Mouse (Mus musculus) liver, embryonic 14.5 days (tissue): ENCODE data around the gene Patj. TPM values are rescaled to one million over a fixed set of nuclear protein-coding genes. Genes with fewer than 3 reads are reported as not detected.

Experiments
- ATAC-seq: fragments of 200-750 bp; cut with Nextera tagmentation; 2 replicates; pipeline ENCODE4 v1.8.0; 2017; ENCODE audit warnings: moderate number of reproducible peaks, mild to moderate bottlenecking, moderate library complexity; ENCODE audit not compliant: insufficient read depth
- DNase-seq, 3 experiments: peaks; one replicate each; pipeline ENCODE4 v3.0.0-alpha.2; 2012 to 2013; ENCODE audit warnings: low read depth in 3 of 3, low spot score in 3 of 3
- H3K27ac ChIP-seq: fragments of 300-500 bp; sonication (generic); 2 replicates; pipeline ENCODE4 v1.5.1; 2014; ENCODE audit warnings: moderate library complexity, mild to moderate bottlenecking, control low read depth, inconsistent platforms
- H3K27me3 ChIP-seq: fragments of 300-500 bp; sonication (generic); 2 replicates; pipeline ENCODE4 v1.6.1; 2014; ENCODE audit warnings: mild to moderate bottlenecking, low read length, moderate library complexity; ENCODE audit not compliant: control insufficient read depth, insufficient read depth
- H3K36me3 ChIP-seq: fragments of 300-500 bp; sonication (generic); replicated peaks from 2 replicates; pipeline ENCODE4 v1.6.1; 2014; ENCODE audit warnings: low read depth; ENCODE audit not compliant: control insufficient read depth, insufficient read depth
- H3K4me1 ChIP-seq, 2 experiments: fragments of 200-500 bp in 1 of 2; fragments of 300-500 bp in 1 of 2; sonication (generic) in 1 of 2; replicated peaks; 2 replicates each; pipeline ENCODE4 v1.6.1; 2012 to 2014; ENCODE audit warnings: antibody characterized with exemption in 1 of 2, inconsistent platforms in 1 of 2, low read length in 1 of 2; ENCODE audit not compliant: control insufficient read depth in 2 of 2, insufficient read depth in 2 of 2
- H3K4me2 ChIP-seq: fragments of 300-500 bp; sonication (generic); 2 replicates; pipeline ENCODE4 v1.6.1; 2014; ENCODE audit warnings: low read depth, mild to moderate bottlenecking, control low read depth, moderate library complexity
- H3K4me3 ChIP-seq, 2 experiments: fragments of 200-500 bp in 1 of 2; fragments of 300-500 bp in 1 of 2; sonication (generic) in 1 of 2; 2 replicates each; pipeline ENCODE4 v1.5.1; 2012 to 2014; ENCODE audit warnings: low read depth in 2 of 2, low read length in 2 of 2, mild to moderate bottlenecking in 2 of 2, control low read depth in 1 of 2, inconsistent platforms in 1 of 2, moderate library complexity in 1 of 2; ENCODE audit not compliant: insufficient read depth in 1 of 2
- H3K9ac ChIP-seq: fragments of 300-500 bp; sonication (generic); replicated peaks from 2 replicates; pipeline ENCODE4 v1.6.1; 2014; ENCODE audit warnings: mild to moderate bottlenecking, control low read depth, moderate library complexity
- H3K9me3 ChIP-seq: fragments of 300-500 bp; sonication (generic); 2 replicates; pipeline ENCODE4 v1.6.1; 2016; ENCODE audit warnings: low read length, mixed read lengths; ENCODE audit not compliant: control insufficient read depth
- CTCF ChIP-seq: IDR thresholded peaks from 2 replicates; pipeline ENCODE4 v1.5.1; 2016; ENCODE audit warnings: antibody characterized with exemption, low read depth, control low read depth
- EP300 ChIP-seq: IDR thresholded peaks from 2 replicates; pipeline ENCODE4 v1.6.1; 2016; ENCODE audit warnings: antibody characterized with exemption, low read depth
- WGBS: fragments of 180-500 bp; shearing (Covaris S2); extraction: QIAGEN DNeasy Blood & Tissue Kit; methylation state at CpG from one replicate; pipeline ENCODE4 v1.1.7; 2014; ENCODE audit not compliant: insufficient replicate concordance; 5-methylcytosine and 5-hydroxymethylcytosine counted together
- polyA plus RNA-seq, 2 experiments: library from polyadenylated mRNA; depleted of rRNA in 1 of 2; stranded (reverse) in 1 of 2; unstranded in 1 of 2; fragments of >200 nt; fragmentation: Nextera tagmentation in 1 of 2; extraction: Ambion mirVana in 1 of 2; gene quantifications; 2 replicates each; pipeline versions ENCODE4 v1.2.1 to v1.2.3; 2012 to 2014

Gene Patj
- polyA plus RNA-seq, 2 experiments: 1.1 to 1.6 TPM

DNA sequence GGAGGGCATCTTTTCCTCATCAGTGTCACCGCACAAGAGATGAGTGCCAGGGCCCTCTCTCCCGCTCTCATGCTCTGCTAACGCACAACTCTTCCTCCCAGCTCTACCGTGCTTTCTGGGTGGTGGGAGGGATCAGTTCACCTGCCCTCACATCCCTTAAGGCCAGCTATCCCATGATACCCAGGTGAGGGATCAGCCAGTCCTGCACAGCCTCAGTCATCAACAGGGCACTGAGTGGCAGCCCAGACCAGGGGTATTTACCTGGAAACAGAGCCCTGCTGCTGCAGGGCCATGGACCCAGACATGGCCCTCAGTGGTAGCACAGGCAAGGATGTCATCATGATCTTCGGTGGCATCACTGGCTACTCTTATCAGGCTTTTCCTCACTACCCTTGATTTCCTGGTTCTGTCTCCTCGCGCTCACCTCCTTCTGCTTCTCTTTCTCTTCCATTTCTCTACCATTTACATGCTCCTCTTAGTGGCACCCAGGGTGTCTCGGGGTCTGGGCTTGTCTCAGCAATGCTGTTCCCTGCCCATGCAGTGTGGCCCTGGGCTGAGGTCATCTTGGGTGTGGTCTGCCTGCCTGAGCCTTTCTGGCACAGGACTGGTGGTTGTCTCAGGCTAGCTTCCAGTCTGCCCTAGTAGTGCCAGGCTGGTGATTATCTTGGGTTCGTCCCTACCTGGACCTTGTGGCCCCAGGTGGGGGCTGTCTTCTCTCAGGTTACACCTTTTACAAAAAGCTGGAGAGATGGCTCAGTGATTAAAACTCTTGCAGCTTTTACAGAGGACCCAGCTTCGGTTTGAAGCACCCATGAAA, 40.3 kb downstream of the Patj start:
- DNase-seq (no peak), ATAC-seq (no peak)
- Histone ChIP-seq H3K9me3 (no peaks in the 10 kb centered on the region), H3K27me3 (no peaks in the 10 kb centered on the region), H3K36me3 (no peaks in the 10 kb centered on the region), H3K4me2 (no peak overlapping the region), H3K4me3 (no peak overlapping the region), H3K27ac (no peak overlapping the region), H3K9ac (no peak overlapping the region), H3K4me1 (no peaks in the 10 kb centered on the region)
- 58% methylated on average over 10 of the region's 10 CpGs for WGBS
- TF ChIP-seq CTCF: no peak

DNA sequence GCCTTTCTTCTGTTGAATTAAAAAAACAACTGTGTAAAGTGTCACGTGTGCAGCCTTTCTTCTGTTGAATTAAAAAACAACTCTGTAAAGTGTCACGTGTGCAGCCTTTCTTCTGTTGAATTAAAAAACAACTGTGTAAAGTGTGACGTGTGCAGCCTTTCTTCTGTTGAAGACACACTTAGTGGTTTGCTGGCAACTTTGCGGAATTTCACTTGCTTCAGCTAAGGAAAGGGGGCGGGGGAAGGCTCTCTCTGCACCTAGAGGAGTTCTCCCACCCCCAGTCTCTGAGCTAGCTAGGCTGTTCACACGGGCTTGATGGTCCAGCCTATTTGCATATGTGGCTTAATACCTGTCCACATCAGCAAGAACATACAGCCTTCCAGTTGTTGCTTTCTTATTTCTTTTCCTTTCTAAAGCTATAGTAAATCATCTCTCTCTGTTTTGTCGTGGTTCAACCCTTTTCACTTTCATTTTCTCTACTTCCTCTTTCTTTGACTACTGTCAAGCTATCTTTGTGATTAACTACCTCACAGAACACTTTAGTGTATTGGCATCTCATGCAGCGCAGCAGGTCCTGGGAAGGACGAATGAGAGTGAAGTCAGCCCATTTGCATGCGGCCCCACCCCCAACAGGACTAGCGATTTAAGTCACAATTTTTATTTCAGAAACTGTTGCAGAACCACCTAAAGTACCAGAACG, 41.2 kb downstream of the Patj start:
- Histone ChIP-seq H3K4me3 (peak overlapping the region; percentile 34 to 61), H3K36me3 (no peaks in the 10 kb centered on the region), H3K9me3 (no peaks in the 10 kb centered on the region), H3K4me1 (no peaks in the 10 kb centered on the region), H3K27ac (no peak overlapping the region), H3K27me3 (no peaks in the 10 kb centered on the region), H3K9ac (peak overlapping the region; percentile 23; the same call in 1 of the 2 replicates), H3K4me2 (peak overlapping the region; percentile 48)
- DNase-seq (no peak), ATAC-seq (peak; percentile 37; the same call in 1 of the 2 replicates)
- TF ChIP-seq CTCF (no peak), EP300 (no peak)
- 17% methylated on average over 12 of the region's 12 CpGs for WGBS

DNA sequence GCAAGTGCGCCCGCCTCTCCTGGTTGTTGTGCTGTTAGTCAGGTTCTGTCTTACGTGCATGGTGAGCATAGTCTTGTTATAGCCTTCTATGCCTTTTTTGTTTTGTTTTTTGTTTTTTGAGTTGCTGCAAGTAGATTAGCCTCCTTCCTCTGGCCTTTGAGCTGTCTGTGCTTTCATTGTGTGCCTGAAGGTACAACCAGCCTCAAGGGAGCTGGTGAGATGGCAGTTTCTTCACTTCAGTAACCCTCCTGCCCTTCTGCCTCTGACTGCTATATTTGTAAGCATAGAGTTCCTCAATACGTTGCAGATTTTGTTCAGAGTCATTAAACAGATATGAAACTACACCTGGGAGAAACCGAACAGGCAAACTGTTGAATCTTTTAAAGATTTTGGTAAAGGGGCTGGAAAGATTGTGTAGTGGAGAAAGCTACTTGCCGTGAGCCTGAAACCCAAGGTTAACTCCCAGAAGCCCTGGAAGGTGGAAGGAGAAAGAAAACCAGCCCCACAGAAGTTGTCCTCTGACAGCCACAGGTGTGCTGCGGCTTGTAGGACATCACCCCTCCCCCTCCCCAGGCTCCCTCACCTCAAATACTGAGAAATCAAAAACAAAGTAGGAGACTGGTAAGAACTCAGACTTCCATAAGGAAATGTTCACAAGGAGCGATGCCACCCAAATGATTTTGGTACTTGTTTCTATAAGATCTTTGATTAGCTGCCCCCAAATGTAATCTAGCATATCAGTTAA, 43.8 kb downstream of the Patj start:
- Histone ChIP-seq H3K9me3 (no peaks in the 10 kb centered on the region), H3K27ac (no peak overlapping the region), H3K4me1 (no peaks in the 10 kb centered on the region), H3K4me3 (no peak overlapping the region), H3K27me3 (no peaks in the 10 kb centered on the region), H3K36me3 (no peaks in the 10 kb centered on the region), H3K4me2 (no peak overlapping the region), H3K9ac (no peak overlapping the region)
- DNase-seq (no peak), ATAC-seq (no peak)
- 62% methylated on average over 8 of the region's 8 CpGs for WGBS
- TF ChIP-seq CTCF (no peak), EP300 (no peak)

DNA sequence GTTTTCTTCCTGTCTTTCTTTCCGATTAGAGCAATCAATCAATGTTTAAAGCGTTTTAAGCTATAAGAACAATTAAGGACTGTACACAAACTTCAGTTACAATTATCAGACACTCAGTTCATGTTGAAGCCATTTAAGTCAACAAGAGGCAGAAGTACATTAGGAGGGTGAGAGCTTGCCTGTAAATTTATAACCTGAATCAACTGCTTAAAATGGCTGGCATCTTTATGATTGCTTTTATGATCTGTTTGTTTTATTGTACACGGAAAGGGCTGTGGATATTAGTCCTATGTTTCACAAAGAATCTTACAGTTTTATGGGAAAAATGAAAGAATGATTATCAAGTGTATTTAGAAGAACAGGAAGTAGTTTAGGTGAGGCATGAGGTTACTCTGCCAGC, 45.7 kb downstream of the Patj start:
- Histone ChIP-seq H3K9ac (no peak overlapping the region), H3K36me3 (no peaks in the 10 kb centered on the region), H3K4me1 (no peaks in the 10 kb centered on the region), H3K27me3 (no peaks in the 10 kb centered on the region), H3K27ac (no peak overlapping the region), H3K9me3 (no peaks in the 10 kb centered on the region), H3K4me3 (no peak overlapping the region), H3K4me2 (no peak overlapping the region)
- DNase-seq (no peak), ATAC-seq (no peak)
- 57% methylated on average over 3 of the region's 3 CpGs for WGBS
- TF ChIP-seq EP300 (no peak), CTCF (no peak)
